Mouse (Mus musculus): ENCODE measurements around the gene Gpr179.
"Not testable (repeated sequence)": the region's sequence is repeated elsewhere in the genome, so short reads cannot be mapped to it uniquely, and the experiment has no call there.

Gene Gpr179

GRCm38 (mm10) chr11:97315504-97316503 is 36.1 kb downstream of the Gpr179 start, which contains the start of gene Mrpl45:
TSS of gene Mrpl45 (plus strand) at chr11:97315716.
- peak; percentile 99 for DNase-seq

GRCm38 (mm10) chr11:97314751-97315503 is 37.0 kb downstream of the Gpr179 start:
- DNase-seq, result no peak

- no peak for DNase-seq
Observed at GRCm38 (mm10) chr11:97314110-97314509, 37.8 kb downstream of the Gpr179 start.

- not testable (repeated sequence) for DNase-seq
Observed at GRCm38 (mm10) chr11:97312871-97313270, 39.0 kb downstream of the Gpr179 start.

GRCm38 (mm10) chr11:97310895-97311631 is 40.8 kb downstream of the Gpr179 start:
- no peak for DNase-seq

- DNase-seq, result peak; percentile 70
Observed at GRCm38 (mm10) chr11:97309911-97310571, 41.8 kb downstream of the Gpr179 start.

- peak; percentile 18 for DNase-seq
Observed at GRCm38 (mm10) chr11:97309451-97309836, 42.4 kb downstream of the Gpr179 start.

- no peak for DNase-seq
Observed at GRCm38 (mm10) chr11:97308806-97309450, 42.9 kb downstream of the Gpr179 start.

GRCm38 (mm10) chr11:97307294-97308069 is 44.4 kb downstream of the Gpr179 start:
- no peak for DNase-seq

GRCm38 (mm10) chr11:97304631-97305030 is 47.2 kb downstream of the Gpr179 start:
- DNase-seq, result no peak

- no peak for DNase-seq
Observed at GRCm38 (mm10) chr11:97302231-97302781, 49.6 kb downstream of the Gpr179 start.

- no peak for DNase-seq
Observed at GRCm38 (mm10) chr11:97301406-97301805, 50.5 kb downstream of the Gpr179 start.

- no peak for DNase-seq
Observed at GRCm38 (mm10) chr11:97299939-97300338, 51.9 kb downstream of the Gpr179 start.

GRCm38 (mm10) chr11:97296542-97296941 is 55.3 kb downstream of the Gpr179 start:
- DNase-seq, result no peak

GRCm38 (mm10) chr11:97292731-97293130 is 59.1 kb downstream of the Gpr179 start:
- no peak for DNase-seq

- DNase-seq, result no peak
Observed at GRCm38 (mm10) chr11:97289276-97290230, 62.3 kb downstream of the Gpr179 start.

GRCm38 (mm10) chr11:97287643-97288042 is 64.2 kb downstream of the Gpr179 start:
- DNase-seq, result no peak

GRCm38 (mm10) chr11:97286973-97287372 is 64.9 kb downstream of the Gpr179 start:
- no peak for DNase-seq

All from thymus, postnatal 14 days (tissue).